Mouse (Mus musculus) mesoderm, embryonic 11.5 days (tissue): ENCODE results near the gene Gm10471.
A peak's percentile ranks its signal among the peaks of the same experiment; 100 is the strongest.
"Not testable (repeated sequence)": the region's sequence is repeated elsewhere in the genome, so short reads cannot be mapped to it uniquely, and the experiment has no call there.

Source experiments
- DNase-seq: peaks from one replicate; pipeline ENCODE4 v3.0.0-alpha.2; 2012; ENCODE audit warnings: low read depth, low spot score

Gene Gm10471

GRCm38 (mm10) chr5:26089191-26089590 lies at the start of gene Gm10471:
Gene Gm10471, minus strand, starts transcription at chr5:26089291.
- DNase-seq, result not testable (repeated sequence)

GRCm38 (mm10) chr5:26121321-26121720 lies 32.2 kb upstream of the Gm10471 start, which contains the start of gene Gm10220:
Gene Gm10220, minus strand, starts transcription at chr5:26121421.
- not testable (repeated sequence) for DNase-seq

GRCm38 (mm10) chr5:26105262-26105661 lies 16.2 kb upstream of the Gm10471 start, which contains the start of gene 5031410I06Rik:
Gene 5031410I06Rik, minus strand, starts transcription at chr5:26105362.
- not testable (repeated sequence) for DNase-seq

DNA sequence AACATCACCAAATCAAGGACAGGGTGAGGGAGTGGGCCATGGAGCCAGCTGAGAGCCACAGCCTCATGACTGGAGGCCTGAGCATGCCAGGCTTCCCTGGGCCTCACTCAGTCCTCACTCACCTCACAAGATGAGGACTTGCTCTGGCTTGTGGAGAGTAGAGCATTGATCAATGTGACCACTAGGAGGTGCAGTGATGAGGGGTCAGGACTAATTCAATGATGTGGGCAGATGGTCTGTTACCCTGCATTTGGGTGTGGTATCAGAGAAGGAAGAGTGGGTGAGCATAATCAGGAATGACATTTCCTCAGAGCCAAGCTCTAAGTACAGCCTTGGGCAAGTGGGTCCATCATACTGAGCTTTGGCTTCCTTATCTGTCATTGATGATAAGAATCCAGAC lies 10.1 kb downstream of the Gm10471 start:
- DNase-seq, result peak; percentile 2

DNA sequence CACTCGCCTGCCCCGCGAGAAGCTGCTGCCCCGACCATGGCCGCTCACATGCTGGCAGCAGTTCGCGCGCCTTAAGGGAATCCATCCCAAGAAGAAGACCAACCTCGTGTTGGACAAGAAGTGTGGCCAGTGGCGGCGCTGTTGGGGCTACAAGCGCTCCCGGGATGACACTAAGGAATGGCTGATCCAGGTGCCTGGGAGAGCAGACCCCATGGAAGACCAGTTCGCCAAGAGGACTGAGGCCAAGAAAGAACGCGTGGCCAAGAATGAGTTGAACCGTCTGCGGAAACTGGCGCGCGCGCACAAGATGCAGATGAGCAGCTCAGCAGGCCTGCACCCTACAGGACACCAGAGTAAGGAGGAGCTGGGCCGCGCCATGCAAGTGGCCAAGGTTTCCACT lies 18.4 kb downstream of the Gm10471 start:
- no peak for DNase-seq

DNA sequence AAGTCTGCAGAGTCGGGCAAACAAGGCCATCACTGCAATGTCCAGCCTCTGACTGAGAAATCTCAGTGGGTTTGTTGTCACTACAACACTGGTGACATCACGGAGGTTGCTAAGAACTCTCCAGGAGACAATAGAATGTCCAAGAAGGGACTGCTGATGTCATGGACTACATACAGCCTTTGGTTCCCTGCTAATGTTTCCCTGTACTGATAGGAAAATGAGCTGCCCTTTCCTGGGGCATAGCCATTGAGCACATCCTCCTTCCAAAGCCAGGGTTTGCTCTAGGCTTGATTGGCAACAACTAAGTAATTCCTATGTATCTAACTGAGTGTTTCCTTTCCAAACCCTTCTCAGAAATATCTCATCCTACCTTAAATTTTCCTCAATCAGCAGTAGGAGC lies 30.6 kb downstream of the Gm10471 start, which contains the start of gene Gm7347:
TSS of gene Gm7347 (minus strand) at position 101 of the 400 bp plus-strand sequence.
- DNase-seq, result not testable (repeated sequence)

DNA sequence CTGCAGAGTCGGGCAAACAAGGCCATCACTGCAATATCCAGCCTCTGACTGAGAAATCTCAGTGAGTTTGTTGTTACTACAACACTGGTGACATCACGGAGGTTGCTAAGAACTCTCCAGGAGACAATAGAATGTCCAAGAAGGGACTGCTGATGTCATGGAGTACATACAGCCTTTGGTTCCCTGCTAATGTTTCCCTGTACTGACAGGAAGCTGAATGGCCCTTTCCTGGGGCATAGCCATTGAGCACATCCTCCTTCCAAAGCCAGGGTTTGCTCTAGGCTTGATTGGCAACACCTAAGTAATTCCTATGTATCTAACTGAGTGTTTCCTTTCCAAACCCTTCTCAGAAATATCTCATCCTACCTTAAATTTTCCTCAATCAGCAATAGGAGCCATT lies 49.6 kb downstream of the Gm10471 start, which contains the start of gene Speer4a:
TSS of gene Speer4a (minus strand) at position 101 of the 400 bp plus-strand sequence.
- not testable (repeated sequence) for DNase-seq
